Mouse (Mus musculus) urinary bladder, adult 2 months (tissue): ENCODE measurements around the gene Eml5. TPM values are rescaled to one million over a fixed set of nuclear protein-coding genes. Genes with fewer than 3 reads are reported as not detected.

Experiments used
- DNase-seq: peaks from one replicate; pipeline ENCODE4 v3.0.0; 2022; ENCODE audit warnings: low spot score
- polyA plus RNA-seq: library from polyadenylated mRNA; depleted of rRNA; stranded (reverse); fragments of >200 nt; gene quantifications from 2 replicates; pipeline ENCODE4 v1.2.3, GENCODE M21; 2012; rRNA removed

Gene Eml5
- 9.7 and 10.4 TPM in 2 replicates for polyA plus RNA-seq

DNA sequence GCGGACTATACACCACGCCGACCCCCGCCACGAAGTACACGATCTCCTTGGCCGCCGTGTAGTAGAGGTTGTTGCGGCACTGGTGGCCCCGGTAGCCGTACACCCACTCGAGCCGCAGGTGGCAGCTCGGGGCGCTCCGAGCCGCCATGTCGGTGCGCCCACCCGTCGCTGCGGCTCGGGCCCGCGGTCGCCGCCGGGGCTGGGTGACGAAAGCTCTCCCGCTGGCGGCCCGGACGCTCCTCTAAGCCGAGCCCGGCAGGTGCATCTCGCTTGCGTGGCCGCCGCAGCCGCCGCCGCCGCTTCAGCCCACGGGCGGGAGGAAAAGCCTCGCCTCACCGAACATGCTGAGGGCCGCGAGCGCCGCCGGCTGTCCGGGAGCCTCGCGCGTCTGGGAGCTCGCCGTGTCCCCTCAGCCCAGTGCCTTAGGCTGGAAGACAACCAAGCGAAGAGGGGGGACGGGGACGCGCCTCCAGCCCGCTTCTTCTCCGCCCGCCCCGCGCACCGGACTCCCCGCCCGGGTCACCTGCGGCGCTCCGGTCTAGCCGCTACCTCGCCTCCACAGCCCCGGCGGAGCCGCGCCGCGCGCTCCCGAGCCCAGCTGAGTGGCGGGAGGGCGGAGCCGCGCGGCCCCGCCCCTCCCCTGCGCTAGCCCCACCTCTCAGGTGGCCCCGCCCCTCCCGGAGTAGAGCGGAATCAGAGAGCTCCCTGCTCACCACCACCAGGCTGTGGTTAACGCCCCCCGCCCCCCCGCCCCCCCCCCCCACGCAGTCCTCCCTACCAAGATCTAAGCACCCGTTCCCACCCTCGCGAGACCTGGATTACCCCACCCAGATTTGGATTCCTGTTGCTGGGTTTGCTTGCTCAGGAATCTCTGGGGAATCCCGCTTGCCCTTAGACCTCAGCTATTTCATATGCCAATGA, at the start of gene Eml5:
TSS of gene Eml5 (minus strand) at position 604 of the 921 bp plus-strand sequence.
- DNase-seq: peak; percentile 70

DNA sequence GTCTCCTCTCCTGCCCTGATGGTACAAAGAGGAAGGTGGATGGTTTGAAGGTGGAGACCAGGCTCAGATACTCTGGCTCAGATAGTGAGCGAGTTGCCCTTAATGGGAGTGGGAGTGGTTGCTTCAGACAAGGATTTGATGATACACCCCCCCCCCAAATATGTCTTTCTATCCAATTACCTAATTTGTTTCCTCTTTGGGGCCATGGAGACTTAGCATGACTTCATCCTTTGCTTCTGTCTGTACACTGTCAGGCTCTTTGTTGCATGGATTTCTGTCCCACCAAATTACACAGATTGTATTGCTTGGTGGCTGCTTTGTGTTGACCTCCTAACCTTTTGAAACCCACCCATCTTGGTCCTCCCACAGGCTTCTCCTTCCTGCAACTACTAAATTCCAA, 31.6 kb upstream of the Eml5 start:
- DNase-seq: no peak

DNA sequence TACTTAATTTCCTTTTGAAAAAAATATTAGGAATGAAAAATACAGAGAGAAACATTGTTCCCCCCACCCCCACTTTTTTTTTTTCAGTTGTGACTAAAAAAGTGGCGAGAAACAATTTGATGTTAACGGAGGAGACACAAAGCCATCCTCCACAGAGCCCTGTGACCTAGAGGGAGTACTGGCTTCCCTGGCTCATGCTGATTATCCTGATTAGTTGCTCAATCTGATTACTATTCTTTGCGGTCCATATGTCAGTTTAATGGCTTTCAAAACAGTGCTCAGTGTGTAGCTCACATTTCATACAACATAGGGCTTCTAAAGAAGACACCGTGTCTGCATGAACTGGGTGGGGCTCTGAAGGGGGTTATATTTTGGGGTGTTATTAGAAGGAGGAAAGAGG, 31.2 kb upstream of the Eml5 start:
- no peak for DNase-seq

DNA sequence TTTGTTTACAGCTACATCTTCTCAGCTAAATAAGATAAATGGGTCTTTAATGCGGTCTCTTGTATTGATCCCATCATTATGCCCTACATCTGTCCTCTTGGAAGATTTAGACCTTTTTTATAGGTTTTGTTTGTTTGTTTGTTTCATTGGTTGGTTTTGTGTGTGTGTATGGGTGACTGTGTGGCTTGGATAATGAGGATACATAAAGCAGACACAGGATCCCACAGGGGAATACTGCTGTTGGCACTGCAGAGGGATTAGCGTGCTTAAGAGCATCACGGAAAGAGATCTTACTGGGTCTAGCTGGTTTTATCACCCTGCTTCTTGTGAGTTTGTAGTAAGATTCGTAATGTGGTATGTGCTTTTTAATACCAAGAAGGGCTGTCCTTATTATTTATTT, 29.9 kb upstream of the Eml5 start:
- no peak for DNase-seq

DNA sequence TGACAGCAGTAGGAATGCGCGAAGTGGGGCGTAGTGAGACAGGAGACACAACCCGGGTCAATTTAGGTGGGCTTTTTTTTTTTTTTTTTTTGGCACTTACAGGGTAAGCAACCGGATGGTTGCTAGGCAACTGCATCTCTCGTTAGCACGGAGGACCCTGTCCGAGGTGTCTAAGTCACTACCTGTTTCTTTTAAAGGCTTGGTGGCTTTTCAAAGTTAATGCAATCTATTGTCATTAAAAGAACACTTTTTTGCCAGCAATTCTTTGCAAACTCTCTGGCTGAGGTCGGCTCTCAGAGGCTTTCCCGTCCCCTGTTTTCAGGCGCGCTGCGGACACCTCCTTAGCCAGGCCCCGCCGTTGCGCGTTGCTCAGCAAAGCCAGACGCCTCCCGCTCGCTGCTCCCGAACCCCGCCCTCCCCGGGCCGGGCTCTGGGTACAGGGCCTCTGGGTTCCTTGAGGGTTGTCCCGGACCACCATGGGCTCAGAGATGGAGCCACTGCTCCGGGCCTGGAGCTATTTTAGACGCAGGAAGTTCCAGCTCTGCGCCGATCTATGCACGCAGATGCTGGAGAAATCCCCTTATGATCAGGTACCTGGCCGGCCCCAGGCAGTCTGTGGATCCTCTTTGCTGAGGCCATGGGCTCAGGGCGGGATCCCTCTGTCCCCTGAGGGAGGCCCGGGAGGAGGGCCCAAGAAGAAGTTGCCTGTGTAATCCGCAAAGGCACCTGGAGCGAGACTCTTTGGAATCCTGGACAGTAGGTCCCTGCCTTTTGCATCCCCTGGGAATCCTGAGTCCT, 19.1 kb upstream of the Eml5 start, which contains the start of gene Ttc8:
TSS of gene Ttc8 (plus strand) at position 381 of the 798 bp plus-strand sequence.
- peak; percentile 70 for DNase-seq

DNA sequence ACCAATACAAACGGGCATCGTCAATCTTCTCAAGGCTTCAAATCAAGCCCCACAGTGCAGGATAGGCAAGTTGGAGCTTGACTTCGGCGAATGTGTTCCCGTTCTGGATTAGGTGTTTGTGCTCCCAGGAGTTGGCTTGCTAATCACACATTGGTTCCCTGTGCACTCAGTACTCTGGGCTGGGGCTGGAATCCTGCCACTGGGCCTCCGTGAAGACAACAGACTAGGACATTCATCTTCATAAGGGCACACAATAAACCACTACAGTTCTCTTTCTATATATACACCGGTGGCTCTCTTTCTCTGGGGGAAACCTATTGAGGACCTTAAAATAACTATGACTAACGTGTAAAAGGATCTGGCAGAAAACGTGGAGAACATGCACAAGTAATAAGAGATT, 8.8 kb upstream of the Eml5 start:
- DNase-seq: no peak

DNA sequence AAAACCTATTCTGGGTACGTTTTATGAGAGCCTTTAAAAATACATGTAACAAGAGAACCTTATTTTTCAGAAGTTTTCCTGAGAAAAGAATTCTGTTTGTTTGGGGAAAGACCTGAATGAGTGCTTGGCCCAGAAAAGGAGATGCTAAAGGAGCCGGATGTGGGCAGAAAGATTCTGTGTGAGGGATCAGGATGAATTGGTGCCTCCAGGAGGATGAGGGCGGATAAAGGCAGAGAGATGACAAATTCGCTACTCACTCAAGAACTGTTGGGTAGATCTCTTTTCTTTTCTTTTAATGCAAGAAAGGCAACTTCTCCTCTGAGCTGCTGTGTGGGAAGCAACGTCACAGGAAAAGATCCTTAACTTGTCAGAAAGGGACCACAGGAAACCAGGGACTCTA, 4.2 kb upstream of the Eml5 start:
- no peak for DNase-seq

DNA sequence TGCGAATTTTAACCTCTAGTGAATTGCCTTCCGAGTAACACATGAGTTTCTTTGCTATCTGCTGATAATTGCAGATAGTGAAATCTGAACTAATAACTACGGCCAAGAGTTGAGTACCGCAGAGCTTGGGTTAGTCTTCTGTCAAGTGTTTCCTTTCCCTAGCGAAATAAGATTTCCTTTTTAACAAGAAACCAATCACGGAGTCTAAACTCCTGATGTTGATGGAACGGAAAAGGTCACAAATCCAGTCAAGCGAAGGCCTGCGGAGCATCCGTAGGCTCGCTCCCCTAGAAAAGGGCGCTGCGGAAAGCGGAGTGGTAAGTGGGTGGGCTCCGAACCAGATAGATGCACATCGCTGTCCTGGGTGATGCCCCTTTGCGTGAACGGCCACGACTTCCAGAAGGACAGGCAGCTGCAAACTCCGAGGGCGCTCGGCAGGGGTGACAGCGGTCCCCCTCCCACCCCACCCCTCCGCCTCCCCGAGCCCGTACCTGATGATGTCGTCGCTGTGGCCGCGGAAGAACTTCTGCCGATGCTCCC, 873 bp downstream of the Eml5 start:
- DNase-seq: peak; percentile 21

DNA sequence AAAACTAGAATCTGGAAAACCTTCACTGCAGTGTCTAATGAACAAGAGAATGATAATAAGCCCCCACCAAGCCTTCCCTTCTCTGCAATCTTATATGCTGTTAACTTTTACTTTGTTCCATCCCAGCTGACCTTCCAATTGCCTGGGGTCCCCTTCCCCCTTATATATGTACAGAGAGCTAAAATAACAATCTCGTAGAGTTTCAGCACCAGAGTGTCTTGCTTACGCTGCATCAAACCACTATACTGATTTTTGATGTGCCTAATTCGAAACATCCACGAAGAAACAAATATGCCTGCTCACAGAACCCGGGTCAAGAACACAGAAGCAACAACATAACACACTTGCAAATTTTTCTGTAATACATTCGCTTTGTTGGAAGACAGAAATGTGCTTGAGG, 1.6 kb downstream of the Eml5 start:
- no peak for DNase-seq

DNA sequence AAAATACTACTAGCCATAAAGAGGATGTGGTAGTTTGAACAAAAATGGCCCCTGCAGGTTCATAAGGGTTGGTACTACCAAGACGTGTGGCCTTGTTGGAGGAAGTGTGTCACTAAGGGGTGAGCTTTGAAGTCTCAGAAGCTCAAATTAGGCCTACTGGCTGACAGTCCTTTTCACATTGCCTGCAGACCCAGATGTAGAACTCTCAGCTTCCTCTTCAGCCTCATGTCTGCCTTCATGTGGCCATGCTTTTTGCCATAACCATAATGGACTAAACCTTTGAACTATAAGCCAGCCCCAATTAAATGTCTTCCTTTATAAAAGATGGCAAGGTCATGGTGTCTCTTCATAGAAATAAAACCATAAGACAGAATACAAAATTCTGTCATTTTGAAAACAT, 4.5 kb downstream of the Eml5 start:
- DNase-seq: no peak

DNA sequence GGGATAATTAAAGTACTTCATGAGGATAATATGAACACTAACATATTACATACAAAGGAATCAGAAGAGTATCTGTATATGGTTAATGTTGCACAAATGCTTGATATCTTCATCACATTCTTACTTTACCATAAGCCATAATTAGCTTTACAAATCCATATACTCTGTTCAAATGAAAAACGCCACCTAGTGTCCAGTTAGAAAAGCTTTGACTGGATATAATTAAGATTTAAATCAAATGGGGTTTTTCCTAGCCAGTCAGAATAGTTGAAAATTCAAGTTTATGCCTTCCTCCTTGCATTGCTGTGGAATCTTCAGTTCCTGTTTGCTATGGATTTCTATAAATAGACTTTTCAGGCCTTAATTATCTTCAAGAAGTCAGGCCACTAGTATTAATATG, 16.8 kb downstream of the Eml5 start:
- DNase-seq: no peak

DNA sequence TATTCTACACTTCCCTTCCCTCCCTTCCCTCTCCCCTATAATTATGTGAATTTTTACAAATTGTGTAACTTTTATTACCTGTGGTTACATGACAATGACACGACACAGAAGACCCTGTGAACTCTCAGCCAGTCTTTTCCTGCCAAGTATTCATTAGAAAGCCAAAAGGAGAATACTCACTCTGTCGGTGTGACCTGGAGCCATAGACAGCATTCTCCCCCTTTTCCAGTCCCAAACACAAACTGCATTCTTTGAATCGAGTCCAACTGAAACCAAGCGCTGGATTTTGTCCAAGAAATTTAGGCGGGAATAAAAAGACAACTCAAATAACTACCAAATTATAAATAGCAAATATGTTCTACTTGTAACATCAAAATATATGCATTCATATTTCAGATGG, 19.5 kb downstream of the Eml5 start:
- DNase-seq: no peak

DNA sequence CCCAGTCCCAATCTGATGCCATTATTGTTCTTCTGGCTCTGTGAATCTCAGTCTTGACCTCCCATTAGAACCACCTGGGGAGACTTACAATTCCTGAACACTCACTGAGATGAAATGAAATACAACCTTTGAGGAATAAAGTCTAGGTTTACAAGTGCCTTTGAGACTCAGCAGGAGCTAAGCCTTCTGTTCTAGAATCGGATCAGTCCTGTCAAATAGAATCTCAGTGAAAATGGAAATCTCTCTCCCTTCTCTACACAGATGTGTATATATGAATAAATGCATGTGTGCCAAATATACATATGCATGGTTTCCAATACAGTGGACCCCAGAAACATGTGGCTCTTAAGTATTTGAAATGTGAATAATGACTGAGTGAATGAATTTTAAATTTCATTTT, 22.6 kb downstream of the Eml5 start:
- no peak for DNase-seq

DNA sequence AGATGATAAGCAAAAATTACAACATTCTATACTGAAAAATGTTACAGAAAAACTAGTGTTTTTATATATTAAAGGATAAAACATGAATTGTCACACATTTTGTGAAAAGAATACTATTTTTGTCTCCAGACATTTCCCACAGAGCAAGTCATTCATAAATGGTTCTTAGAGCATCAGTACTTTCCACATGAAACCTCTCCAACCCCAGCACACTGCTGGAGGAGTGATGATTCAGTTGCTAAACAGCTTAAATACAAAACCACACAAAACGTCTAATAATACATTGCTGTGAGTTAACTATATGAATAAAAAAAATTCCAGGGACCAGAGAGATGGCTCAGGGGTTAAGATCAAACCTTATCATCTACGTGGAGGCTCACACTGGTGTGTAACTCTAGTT, 26.1 kb downstream of the Eml5 start:
- no peak for DNase-seq

DNA sequence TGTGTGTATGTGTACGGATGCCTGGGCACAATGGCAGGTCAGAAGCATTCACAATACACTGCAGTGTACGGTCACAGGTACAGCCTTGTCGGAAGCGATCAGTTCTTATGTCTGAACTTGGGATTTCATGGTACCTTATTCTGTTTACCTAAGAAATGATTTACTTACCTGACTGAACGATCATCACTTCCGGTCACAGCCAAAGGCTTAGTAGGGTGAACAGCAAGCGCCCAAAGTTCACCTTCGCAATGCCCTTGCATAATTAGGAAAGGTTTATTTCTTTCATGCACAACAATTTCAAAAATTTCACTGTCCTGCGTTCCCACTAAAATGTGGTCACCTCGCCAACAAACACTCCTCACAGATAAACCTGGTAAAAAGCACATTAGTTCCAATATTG, 28.4 kb downstream of the Eml5 start:
- no peak for DNase-seq

DNA sequence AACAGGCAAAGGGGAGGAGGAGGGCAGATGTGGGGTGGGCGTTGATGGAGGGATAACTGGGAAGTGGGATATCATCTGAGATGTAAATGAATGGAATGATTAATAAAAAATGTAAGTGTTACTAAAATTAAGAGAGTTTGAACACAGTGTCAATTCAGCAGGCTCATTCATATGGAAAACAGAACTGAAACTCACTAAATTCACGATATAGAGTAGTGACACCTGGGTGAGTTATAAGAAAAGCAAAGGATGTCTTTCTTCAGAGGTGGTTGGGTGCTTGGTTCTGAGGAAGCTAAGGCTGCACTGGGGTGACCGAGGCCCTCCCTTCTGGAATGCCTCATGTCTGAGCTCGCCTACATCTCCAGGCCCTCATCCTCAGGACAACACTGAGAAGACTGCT, 37.8 kb downstream of the Eml5 start:
- no peak for DNase-seq

DNA sequence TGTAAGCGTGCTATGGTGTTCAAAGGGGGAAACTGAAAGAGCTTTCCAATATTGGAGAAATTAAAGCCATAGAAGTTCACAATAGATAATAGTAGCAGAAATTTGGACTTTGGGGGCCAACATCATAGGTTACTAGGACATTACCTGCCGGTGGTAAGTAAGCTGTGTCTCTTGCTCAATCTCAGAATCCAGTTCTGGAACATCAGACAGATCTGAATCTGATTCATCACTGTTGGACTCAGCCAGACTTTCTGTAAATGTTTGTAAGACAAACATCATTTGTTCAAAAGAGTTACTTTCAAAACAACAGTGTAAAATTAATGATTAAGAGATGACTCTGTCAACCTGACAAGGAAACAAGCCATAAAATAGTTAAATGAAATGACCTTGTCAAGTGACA, 41.0 kb downstream of the Eml5 start:
- no peak for DNase-seq

DNA sequence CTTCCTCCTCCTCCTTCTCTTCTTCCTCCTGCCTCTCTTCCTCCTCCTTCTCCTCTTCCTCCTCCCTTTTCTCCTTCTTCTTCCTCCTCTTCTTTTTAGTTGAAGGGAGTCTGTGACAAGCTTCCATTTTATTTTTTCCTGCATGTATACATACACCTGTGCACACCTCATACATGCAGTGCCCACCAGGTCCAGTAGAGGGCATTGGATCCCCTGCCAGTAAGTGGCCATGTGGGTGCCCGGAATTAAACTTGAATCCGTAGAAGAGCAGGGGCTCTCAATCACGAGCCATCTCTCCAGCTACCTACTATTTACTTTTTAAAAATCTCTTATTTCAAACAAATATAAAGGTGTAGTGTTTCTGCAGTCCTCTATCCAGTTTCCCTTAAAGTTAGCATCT, 50.5 kb downstream of the Eml5 start:
- DNase-seq: no peak

DNA sequence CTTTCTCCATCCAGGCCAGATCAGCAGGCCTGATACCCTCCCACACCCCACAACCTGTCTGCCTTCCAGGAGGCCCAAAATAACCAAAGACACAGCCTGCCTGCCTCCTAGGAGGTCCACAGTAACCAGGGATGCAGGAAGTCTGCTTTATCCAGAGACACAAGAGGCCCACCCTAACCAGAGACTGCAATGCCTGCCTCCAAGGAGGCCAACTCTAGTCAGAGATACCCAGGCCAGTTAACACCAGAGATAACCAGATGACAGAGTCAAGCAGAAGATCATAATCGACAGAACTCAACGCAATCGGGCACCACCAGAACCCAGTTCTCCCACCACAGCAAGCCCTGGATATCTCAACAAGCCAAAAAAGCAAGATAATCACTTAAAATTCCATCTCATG, 56.5 kb downstream of the Eml5 start:
- DNase-seq: no peak

DNA sequence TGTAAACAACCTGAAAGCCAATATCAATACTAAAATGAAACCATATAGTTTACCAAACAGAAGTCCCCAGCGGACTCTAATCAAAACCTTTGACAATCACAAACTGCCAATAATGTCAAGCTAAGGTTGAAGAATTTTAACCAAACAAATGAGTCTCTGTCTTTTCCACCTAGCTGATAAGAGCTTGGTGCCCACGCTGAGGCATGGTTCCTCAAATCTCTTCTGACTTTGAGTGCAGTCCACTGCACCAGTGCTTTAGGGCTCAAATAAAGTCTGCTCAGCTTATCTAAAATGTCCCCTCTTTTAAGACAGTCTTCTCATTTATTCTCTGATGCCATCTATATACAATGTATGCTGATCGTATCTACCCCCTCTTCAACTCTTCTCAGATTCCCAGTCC, 61.1 kb downstream of the Eml5 start:
- DNase-seq: no peak

DNA sequence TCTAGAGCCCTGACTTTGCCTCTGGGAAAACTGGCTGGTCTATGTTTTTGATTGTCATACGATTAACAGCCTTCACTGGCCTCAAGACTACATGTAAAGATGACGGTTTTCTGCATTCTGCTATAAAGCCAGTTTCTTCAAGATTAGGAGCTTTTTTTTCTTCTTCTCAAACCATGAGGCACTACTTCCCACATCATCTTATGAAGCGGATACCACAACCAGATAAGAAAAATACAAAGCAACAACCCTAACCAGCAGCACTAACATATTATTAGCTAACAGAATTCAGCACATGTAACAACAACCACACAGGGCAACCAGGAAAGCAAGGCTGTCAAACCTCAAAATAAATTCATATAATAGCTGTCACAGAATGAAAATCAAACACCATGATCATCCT, 63.3 kb downstream of the Eml5 start:
- DNase-seq: no peak

DNA sequence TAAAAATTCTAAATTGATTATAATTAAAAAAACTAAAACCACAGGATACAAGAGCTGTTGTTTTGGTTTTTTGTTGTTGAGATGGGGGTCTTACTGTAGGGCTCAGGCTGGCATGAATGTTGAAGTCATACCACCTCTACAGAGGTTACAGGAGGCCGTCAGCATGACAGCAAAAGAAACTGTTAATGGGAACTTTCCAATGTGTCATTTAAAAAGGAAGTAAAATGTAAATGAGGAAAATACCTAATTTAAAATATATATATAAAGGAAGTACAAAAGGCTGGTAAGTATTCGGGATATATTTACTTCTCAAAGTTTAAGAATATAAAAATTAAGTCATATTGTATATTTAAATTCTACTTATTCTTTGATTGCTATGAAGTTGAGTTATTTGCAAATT, 65.8 kb downstream of the Eml5 start:
- DNase-seq: no peak

DNA sequence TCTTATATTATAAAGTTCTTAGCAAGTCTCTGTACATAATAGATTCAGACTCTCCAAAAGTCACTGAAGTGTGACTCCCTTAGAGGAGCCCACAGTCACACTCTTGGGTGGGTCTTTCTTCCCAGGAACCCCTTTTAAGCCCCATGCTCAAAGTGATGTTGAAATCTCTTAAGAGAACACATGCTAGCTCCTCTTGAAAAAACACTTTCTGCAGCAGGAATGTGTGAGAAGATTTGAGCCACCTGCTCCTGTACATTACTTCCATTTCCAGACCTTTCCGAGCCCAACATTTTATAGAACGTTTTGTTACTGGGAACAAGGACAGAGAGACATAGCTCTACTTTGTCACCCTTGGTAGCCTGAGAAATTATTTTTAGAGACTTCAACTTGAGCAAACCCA, 66.4 kb downstream of the Eml5 start:
- DNase-seq: no peak
